Mouse (Mus musculus) liver, postnatal 0 days (tissue): Measurements from ENCODE around the gene Pqlc3.

ENCODE experiments used
- CTCF ChIP-seq: sonication (generic); IDR thresholded peaks from 2 replicates; pipeline ENCODE4 v1.5.1; 2016; ENCODE audit warnings: antibody characterized with exemption, low read depth
- EP300 ChIP-seq: IDR thresholded peaks from 2 replicates; pipeline ENCODE4 v1.6.1; 2016; ENCODE audit warnings: antibody characterized with exemption, low read depth, mild to moderate bottlenecking

GRCm38 (mm10) chr12:16977120-16977519 lies 23.1 kb downstream of the Pqlc3 start:
- TF ChIP-seq CTCF (no peak), EP300 (no peak)
